Mouse (Mus musculus): ENCODE measurements around the gene Tox2.

Gene Tox2

DNA sequence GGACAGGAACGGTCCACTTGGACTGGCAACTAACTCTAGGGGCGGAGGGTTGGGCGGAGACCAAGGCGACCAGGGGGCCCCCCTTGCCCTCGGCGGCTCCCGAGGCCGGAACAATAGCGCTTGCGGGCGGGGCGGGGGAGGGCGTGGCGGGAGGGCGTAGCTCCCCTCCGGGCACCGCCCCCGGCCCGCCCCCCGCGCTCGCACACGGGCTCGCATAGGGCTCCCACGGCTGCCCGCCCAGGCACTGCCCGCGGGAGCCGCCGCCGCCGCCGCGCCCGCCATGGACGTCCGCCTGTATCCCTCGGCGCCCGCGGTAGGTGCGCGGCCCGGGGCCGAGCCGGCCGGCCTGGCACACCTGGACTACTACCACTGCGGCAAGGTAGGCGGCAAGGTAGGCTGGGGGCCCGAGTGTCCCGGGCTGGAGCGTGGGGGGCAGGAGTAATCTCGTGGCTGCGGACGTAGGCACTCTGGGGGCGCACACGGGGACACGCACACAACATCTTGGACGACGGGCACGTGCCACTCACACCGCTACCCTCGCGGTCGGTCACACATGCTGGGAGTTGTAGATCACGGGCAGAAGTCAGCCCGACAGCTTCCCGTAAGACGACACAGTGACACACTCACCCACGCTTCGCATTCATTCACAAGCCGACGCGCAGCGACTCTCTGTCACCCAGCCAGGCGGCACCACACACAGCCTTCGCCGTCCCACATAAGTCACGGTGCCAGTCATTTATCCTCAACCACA lies at the start of gene Tox2:
Gene Tox2 (plus strand): TSS at position 242 of the 751 bp plus-strand sequence.
- DNase-seq (ENCODE audit: low spot score in 2 of 2): no peak

DNA sequence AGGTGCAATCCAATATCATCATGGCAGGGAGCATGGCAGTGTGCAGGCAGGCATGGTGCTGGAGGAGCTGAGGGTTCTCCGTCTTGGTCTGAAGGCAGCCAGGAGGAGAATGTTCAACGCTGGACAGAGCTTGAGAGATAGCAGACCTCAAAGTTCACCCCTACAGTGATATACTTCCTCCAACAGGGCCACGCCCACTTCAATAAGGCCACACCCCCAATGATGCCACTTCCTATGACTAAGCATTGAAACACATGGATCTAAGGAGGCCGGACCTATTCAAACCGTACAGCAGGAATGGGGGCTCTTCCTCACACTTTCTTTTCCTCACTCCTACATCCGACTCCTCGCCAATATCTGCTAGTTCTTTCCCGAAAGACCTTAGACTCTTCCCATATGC lies 48.3 kb upstream of the Tox2 start:
- no peak for DNase-seq (ENCODE audit: low spot score in 2 of 2)

- no peak for DNase-seq (ENCODE audit: low spot score in 2 of 2)
Measured at GRCm38 (mm10) chr2:163158979-163159378, 43.9 kb upstream of the Tox2 start.

GRCm38 (mm10) chr2:163164461-163164990 lies 38.4 kb upstream of the Tox2 start:
- no peak for DNase-seq (ENCODE audit: low spot score in 2 of 2)

- no peak for DNase-seq (ENCODE audit: low spot score in 2 of 2)
Measured at GRCm38 (mm10) chr2:163166067-163166805, 36.7 kb upstream of the Tox2 start.

- DNase-seq (ENCODE audit: low spot score in 2 of 2): no peak
Measured at GRCm38 (mm10) chr2:163171891-163172290, 31.0 kb upstream of the Tox2 start.

DNA sequence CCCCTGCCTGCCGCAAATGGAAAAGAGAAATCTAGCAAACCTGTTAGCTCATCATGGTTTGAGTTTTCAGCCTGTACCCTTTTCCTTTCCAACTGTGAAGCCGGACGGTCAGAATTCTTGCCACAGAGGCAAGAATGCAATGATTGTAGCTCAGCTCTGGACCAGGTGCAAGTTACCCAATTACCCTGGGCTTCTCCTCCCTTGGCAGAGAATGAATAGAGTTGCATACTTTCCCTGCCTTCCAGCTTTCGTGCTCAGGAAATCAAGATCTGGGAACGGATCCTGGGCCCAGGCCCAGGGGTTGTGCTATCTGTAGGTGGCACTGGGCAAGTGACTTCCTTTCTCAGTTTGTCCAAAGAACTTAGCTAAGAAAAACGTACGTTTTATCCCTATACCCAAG lies 28.9 kb upstream of the Tox2 start:
- DNase-seq (ENCODE audit: low spot score in 2 of 2): no peak

- no peak for DNase-seq (ENCODE audit: low spot score in 2 of 2)
Measured at GRCm38 (mm10) chr2:163175831-163176230, 27.1 kb upstream of the Tox2 start.

- DNase-seq (ENCODE audit: low spot score in 2 of 2): no peak
Measured at GRCm38 (mm10) chr2:163176502-163176901, 26.4 kb upstream of the Tox2 start.

DNA sequence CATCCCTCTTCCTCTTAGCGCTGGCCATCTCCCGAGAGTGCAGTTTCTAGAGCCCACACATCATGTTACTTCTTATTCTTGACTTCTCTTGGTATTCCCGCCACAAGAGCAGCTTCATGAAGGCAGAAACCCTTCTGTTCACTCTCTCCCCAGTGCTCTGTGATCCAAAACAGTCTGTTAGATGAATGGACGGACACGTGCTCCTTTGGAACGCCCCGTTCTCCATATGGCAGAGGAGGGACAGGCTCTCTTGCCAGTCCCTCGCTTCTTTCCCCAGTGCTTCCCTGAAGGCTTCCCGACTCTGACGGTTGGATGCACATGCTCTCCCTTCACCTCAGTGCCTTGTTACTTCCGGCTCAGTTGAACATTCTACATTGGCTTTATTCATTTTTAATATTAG lies 15.4 kb upstream of the Tox2 start:
- peak in 1 of 2 experiments; percentile 32 for DNase-seq (ENCODE audit: low spot score in 2 of 2)

DNA sequence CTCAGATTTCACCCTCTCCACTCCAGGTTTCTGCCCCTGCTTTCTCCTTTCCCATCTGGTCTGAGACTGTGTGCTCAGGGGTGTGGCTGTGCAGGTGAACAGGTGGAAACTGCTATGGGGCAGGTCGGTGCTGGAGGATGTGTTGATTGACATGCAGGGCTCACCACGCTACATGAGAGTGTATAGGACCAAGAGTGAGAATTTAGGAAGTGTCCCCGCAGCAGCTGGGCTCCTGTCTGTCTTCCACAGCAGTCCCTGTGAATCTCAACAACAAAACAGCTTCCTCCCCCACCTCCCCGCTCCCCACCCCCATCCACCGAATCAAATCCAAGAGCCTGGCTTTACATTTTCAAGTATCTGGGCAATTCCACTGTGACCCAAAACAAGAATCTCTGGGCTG lies 13.3 kb upstream of the Tox2 start:
- DNase-seq (ENCODE audit: low spot score in 2 of 2): no peak

DNA sequence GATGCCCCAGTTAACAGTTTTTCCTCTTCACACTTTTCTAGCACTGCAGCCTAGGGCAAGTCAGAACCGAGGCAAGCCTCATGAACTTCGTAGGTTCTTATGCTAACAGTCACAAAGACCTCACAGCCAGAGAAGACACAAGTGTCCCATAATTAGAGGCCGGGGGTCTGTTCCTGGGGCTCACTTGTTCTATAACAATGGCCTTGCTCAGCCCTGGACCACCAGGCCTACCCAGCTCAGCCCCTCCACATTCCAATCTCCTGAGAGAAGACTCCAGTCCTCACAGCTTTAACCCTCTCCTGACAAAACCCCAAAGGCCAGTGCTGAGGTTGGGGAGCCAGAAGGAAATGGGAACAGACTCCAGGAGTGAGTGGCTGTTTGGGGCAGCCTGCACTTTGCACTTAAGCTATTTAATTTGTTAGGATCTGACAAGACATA lies 12.9 kb upstream of the Tox2 start:
- no peak for DNase-seq (ENCODE audit: low spot score in 2 of 2)

DNA sequence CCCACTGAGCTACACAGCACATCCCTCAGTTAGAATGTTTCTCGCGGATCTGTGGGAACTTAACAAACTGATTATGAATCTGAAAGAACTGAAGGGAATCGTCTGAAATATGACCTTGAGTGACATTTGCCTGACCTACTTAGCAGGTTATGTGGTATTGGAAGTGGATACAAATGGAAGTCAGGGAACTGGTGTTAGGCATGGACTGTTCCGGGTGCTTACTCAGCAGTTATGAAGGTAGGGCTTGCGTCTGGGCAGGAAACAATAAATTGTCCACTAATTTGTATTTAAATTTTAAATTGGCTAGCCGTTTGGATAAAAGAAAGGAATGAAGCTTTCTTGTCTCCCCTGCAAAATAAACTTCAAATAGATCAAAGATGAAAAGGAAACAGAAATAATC lies 10.4 kb upstream of the Tox2 start:
- no peak for DNase-seq (ENCODE audit: low spot score in 2 of 2)

- DNase-seq (ENCODE audit: low spot score in 2 of 2): no peak
Measured at GRCm38 (mm10) chr2:163194015-163194414, 8.9 kb upstream of the Tox2 start.

- no peak for DNase-seq (ENCODE audit: low spot score in 2 of 2)
Measured at GRCm38 (mm10) chr2:163194543-163194942, 8.4 kb upstream of the Tox2 start.

GRCm38 (mm10) chr2:163195106-163195833 lies 7.7 kb upstream of the Tox2 start:
- DNase-seq (ENCODE audit: low spot score in 2 of 2): no peak

- DNase-seq (ENCODE audit: low spot score in 2 of 2): no peak
Measured at GRCm38 (mm10) chr2:163195834-163196145, 7.1 kb upstream of the Tox2 start.

GRCm38 (mm10) chr2:163201897-163202296 lies 1.0 kb upstream of the Tox2 start:
- DNase-seq (ENCODE audit: low spot score in 2 of 2): no peak

DNA sequence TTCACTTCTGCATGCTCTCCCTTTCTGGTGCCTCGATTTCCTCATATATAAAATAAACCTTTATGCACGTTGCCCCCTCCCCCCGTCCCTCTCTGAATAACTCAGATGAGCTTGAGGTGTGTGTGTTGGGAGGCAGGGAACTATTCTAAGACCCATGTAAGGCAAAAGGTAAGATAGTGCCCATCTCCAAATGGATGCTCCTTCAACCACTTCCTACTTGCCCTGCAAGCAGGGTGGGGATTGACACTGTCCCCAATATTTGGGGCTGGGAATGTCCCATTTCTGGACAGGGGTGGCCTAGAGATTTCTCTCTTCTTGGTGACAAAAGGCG lies 407 bp upstream of the Tox2 start:
- DNase-seq (ENCODE audit: low spot score in 2 of 2): no peak

- no peak for DNase-seq (ENCODE audit: low spot score in 2 of 2)
Measured at GRCm38 (mm10) chr2:163203635-163204547, 966 bp downstream of the Tox2 start.

- DNase-seq (ENCODE audit: low spot score in 2 of 2): no peak
Measured at GRCm38 (mm10) chr2:163204548-163205261, 1.8 kb downstream of the Tox2 start.
